Comparison of ENCODE assay signal across 8 mouse cellular contexts in genomic region chr8:86756948-86757733, GRCm38 (mm10). TPM values are rescaled to one million over a fixed set of nuclear protein-coding genes. Genes with fewer than 3 reads are reported as not detected.
DNase-seq lines count a peak whose midpoint lies in the region; ATAC-seq and TF ChIP-seq lines count a peak whose summit lies in the region.

No protein-coding gene starts in this region.

- 0 out of 2 replicates have a peak overlapping the region, but pooled peaks have one; percentile 29 for H3K9ac ChIP-seq in forebrain, embryonic 16.5 days (replicated peaks; ENCODE audit: low read depth, low read length)
- no peak overlapping the region for H3K9ac ChIP-seq in intestine, embryonic 14.5 days (ENCODE audit: low read length)
- peak overlapping the region; percentile 17; the same call in 1 of the 2 replicates for H3K9ac ChIP-seq in midbrain, embryonic 11.5 days (ENCODE audit: low read length)

- DNase-seq in B cell, adult 2 months: peak; percentile 37 to 41
- DNase-seq in adrenal gland, postnatal 14 days: peak; percentile 36
- DNase-seq in intestine, embryonic 14.5 days (ENCODE audit: low spot score): no peak
- peak; percentile 38 to 39 for DNase-seq in left cerebral cortex, postnatal 14 days (ENCODE audit: low spot score in 2 of 2)
- DNase-seq in midbrain, embryonic 11.5 days (ENCODE audit: low spot score, missing footprints): peak; percentile 88
- no peak for DNase-seq in thymus, adult 2 months

- no peaks in the 10 kb centered on the region for H3K36me3 ChIP-seq in forebrain, embryonic 16.5 days (ENCODE audit: control insufficient read depth, insufficient read depth)
- no peaks in the 10 kb centered on the region for H3K36me3 ChIP-seq in intestine, embryonic 14.5 days (ENCODE audit: control insufficient read depth, insufficient read depth, low read length)
- H3K36me3 ChIP-seq in midbrain, embryonic 11.5 days (ENCODE audit: control insufficient read depth, insufficient read depth, low read length): no peaks in the 10 kb centered on the region
- no peaks in the 10 kb centered on the region for H3K36me3 ChIP-seq in thymus, adult 2 months (ENCODE audit: control insufficient read depth, insufficient read depth, low read length)

- intact Hi-C loops in left cerebral cortex, postnatal 14 days (cut with DNase I): no loop called here

- TF ChIP-seq POLR2A in thymus, adult 2 months (IDR thresholded peaks at IDR 0.05; ENCODE audit: control insufficient read depth, extremely low read depth, insufficient read depth, low read length, poor library complexity): no peak

- 0 out of 2 replicates have a peak, but pooled peaks have one; percentile 33 for ATAC-seq in forebrain, embryonic 16.5 days
- no peak for ATAC-seq in intestine, embryonic 14.5 days (replicated peaks; ENCODE audit: low FRiP score, low TSS enrichment, low read depth)
- ATAC-seq in midbrain, embryonic 11.5 days (ENCODE audit: low FRiP score): no peak
- no peak for ATAC-seq in inflammation-experienced regulatory T-cells, adult 6 months

- no peak for TF ChIP-seq CTCF in thymus, adult 2 months (IDR thresholded peaks at IDR 0.05; ENCODE audit: borderline replicate concordance, control insufficient read depth, extremely low read depth, insufficient read depth, low read length, poor library complexity)

- H3K27ac ChIP-seq in forebrain, embryonic 16.5 days (ENCODE audit: low read length): no peak overlapping the region
- H3K27ac ChIP-seq in intestine, embryonic 14.5 days (ENCODE audit: low read depth): no peak overlapping the region
- H3K27ac ChIP-seq in midbrain, embryonic 11.5 days (ENCODE audit: low read depth, low read length): no peak overlapping the region
- no peak overlapping the region for H3K27ac ChIP-seq in thymus, adult 2 months (ENCODE audit: control insufficient read depth, insufficient read depth, low read length)

- H3K27me3 ChIP-seq in forebrain, embryonic 16.5 days (replicated peaks; ENCODE audit: control insufficient read depth, insufficient read depth, low read length): no peaks in the 10 kb centered on the region
- peaks cover 8% of the 10 kb centered on the region; the same call in 1 of the 2 replicates for H3K27me3 ChIP-seq in intestine, embryonic 14.5 days (replicated peaks; ENCODE audit: control insufficient read depth, insufficient read depth, low read length)
- no peaks in the 10 kb centered on the region for H3K27me3 ChIP-seq in midbrain, embryonic 11.5 days (ENCODE audit: control insufficient read depth, insufficient read depth, low read length)
- H3K27me3 ChIP-seq in thymus, adult 2 months (ENCODE audit: control insufficient read depth, insufficient read depth, low read length): no peaks in the 10 kb centered on the region

- peak overlapping the region; percentile 32 for H3K4me2 ChIP-seq in forebrain, embryonic 16.5 days (ENCODE audit: low read length)
- 0 out of 2 replicates have a peak overlapping the region, but pooled peaks have one; percentile 15 for H3K4me2 ChIP-seq in intestine, embryonic 14.5 days (ENCODE audit: low read length)
- H3K4me2 ChIP-seq in midbrain, embryonic 11.5 days: peak overlapping the region; percentile 12; the same call in 1 of the 2 replicates

- WGBS in forebrain, embryonic 16.5 days: 8% methylated on average over 23 of the region's 23 CpGs
- WGBS in intestine, embryonic 14.5 days: 32% methylated on average over 23 of the region's 23 CpGs
- 20% methylated on average over 23 of the region's 23 CpGs for WGBS in midbrain, embryonic 11.5 days
- 52% methylated on average over 23 of the region's 23 CpGs for WGBS in thymus, adult 2 months

- H3K4me3 ChIP-seq in forebrain, embryonic 16.5 days (replicated peaks; ENCODE audit: low read length): peak overlapping the region; percentile 9; the same call in 1 of the 2 replicates
- no peak overlapping the region for H3K4me3 ChIP-seq in intestine, embryonic 14.5 days (ENCODE audit: low read depth, low read length)
- no peak overlapping the region for H3K4me3 ChIP-seq in midbrain, embryonic 11.5 days (ENCODE audit: low read depth, low read length)
- H3K4me3 ChIP-seq in thymus, adult 2 months (ENCODE audit: control insufficient read depth, insufficient read depth, low read length): no peak overlapping the region

- no peaks in the 10 kb centered on the region for H3K9me3 ChIP-seq in forebrain, embryonic 16.5 days (ENCODE audit: control insufficient read depth, low read length)
- H3K9me3 ChIP-seq in intestine, embryonic 14.5 days (ENCODE audit: control insufficient read depth, low read length): no peaks in the 10 kb centered on the region
- H3K9me3 ChIP-seq in midbrain, embryonic 11.5 days (ENCODE audit: control insufficient read depth, low read length): no peaks in the 10 kb centered on the region

- H3K4me1 ChIP-seq in forebrain, embryonic 16.5 days (replicated peaks; ENCODE audit: control insufficient read depth, insufficient read depth, low read length): peaks cover 6% of the 10 kb centered on the region; the same call in 1 of the 2 replicates
- no peaks in the 10 kb centered on the region for H3K4me1 ChIP-seq in intestine, embryonic 14.5 days (replicated peaks; ENCODE audit: control insufficient read depth, insufficient read depth, low read length)
- H3K4me1 ChIP-seq in midbrain, embryonic 11.5 days (ENCODE audit: control insufficient read depth, insufficient read depth, low read length): no peaks in the 10 kb centered on the region
- no peaks in the 10 kb centered on the region for H3K4me1 ChIP-seq in thymus, adult 2 months (replicated peaks; ENCODE audit: control insufficient read depth, insufficient read depth, low read length)

RNA-seq across cellular contexts. Expression of gene Siah1a, which starts 11.4 kb away (rescaled TPM):
- total RNA-seq in adrenal gland, postnatal 14 days (2021): 19.4 and 20.2 TPM in 2 replicates
- polyA plus RNA-seq in forebrain, embryonic 16.5 days (2015; fragmentation: Nextera tagmentation; extraction: Ambion mirVana): 94.9 and 119 TPM in 2 replicates
- 39.2 and 39.4 TPM in 2 replicates for polyA plus RNA-seq in intestine, embryonic 14.5 days (2014; fragmentation: Nextera tagmentation; extraction: Ambion mirVana)
- 10 to 100 TPM; 30.9 to 32.9 TPM for total RNA-seq in left cerebral cortex, postnatal 14 days (2021)
- polyA plus RNA-seq in midbrain, embryonic 11.5 days (2014; fragmentation: Nextera tagmentation; extraction: Ambion mirVana): 77.6 and 90.5 TPM in 2 replicates
- 32.6 and 35.7 TPM in 2 replicates for polyA plus RNA-seq in thymus, adult 2 months (2012; rRNA removed)
- 1 to 10 TPM; 4.6 to 9.0 (median 6.2) TPM for polyA plus RNA-seq in inflammation-experienced regulatory T-cells, adult 6 months (2017; shearing (Covaris generic))

RNA-seq across cellular contexts. Expression of gene Gm10638, which starts 11.6 kb away (rescaled TPM):
- 2.7 and 4.4 TPM in 2 replicates for total RNA-seq in adrenal gland, postnatal 14 days (2021)
- 6.8 and 8.7 TPM in 2 replicates for polyA plus RNA-seq in forebrain, embryonic 16.5 days (2015; fragmentation: Nextera tagmentation; extraction: Ambion mirVana)
- polyA plus RNA-seq in intestine, embryonic 14.5 days (2014; fragmentation: Nextera tagmentation; extraction: Ambion mirVana): 3.1 TPM in 2 replicates
- 1 to 10 TPM; 2.5 to 3.8 TPM for total RNA-seq in left cerebral cortex, postnatal 14 days (2021)
- 6.1 and 7.8 TPM in 2 replicates for polyA plus RNA-seq in midbrain, embryonic 11.5 days (2014; fragmentation: Nextera tagmentation; extraction: Ambion mirVana)
- polyA plus RNA-seq in thymus, adult 2 months (2012; rRNA removed): 1.8 and 2.2 TPM in 2 replicates
- under 1 TPM in 1 of 3 experiments, not detected in 2; 0.51 TPM for polyA plus RNA-seq in inflammation-experienced regulatory T-cells, adult 6 months (2017; shearing (Covaris generic))

Comparison
In these comparisons a context has a peak if more than half of its experiments do, and no peak if none do; other contexts are left out.
1. DNase-seq: peak in B cell, adult 2 months (2 of 2), adrenal gland, postnatal 14 days (single experiment), left cerebral cortex, postnatal 14 days (2 of 2) and midbrain, embryonic 11.5 days (single experiment); none in intestine, embryonic 14.5 days (single experiment) and thymus, adult 2 months (single experiment).
2. Peak in every context shown above with its lines, with median percentiles within 50 percentile points of each other: H3K4me2 ChIP-seq.